Mouse (Mus musculus) cortical plate, adult 2 months (tissue): ENCODE measurements around the gene Clca1.

Source experiments
- CTCF ChIP-seq: fragments of 200-500 bp; IDR thresholded peaks from 2 replicates; pipeline ENCODE4 v1.5.1; 2011; ENCODE audit warnings: mild to moderate bottlenecking, control low read depth, low read length; ENCODE audit not compliant: insufficient read depth; ENCODE audit errors: extremely low read depth
- POLR2A ChIP-seq: fragments of 200-500 bp; IDR thresholded peaks from 2 replicates; pipeline ENCODE4 v1.6.1; 2011; ENCODE audit warnings: mild to moderate bottlenecking, low read length, control low read depth; ENCODE audit not compliant: insufficient read depth; ENCODE audit errors: extremely low read depth

DNA sequence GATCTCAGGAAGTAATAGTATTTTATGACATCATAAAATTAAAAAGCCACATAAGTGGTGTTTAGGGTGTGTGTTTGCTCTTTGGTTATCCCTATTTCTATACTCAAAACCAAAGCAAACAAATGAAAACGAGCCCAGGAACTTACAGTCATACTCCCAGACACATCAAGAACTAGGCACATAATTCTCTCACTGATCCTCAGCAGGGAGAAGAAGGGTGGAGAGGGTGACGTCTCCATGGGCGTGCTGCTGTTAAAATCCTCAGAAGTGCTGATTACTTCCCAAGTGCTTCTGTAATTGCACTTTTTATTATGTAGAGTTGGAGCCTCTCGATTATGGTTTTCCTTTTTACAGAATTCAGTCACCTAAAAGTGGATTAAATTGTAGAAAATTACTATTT, 66.5 kb downstream of the Clca1 start:
- no peak for TF ChIP-seq CTCF
- no peak for TF ChIP-seq POLR2A
